Mouse (Mus musculus): Measurements from ENCODE around the gene Dnajb13.

The Dnajb13 gene

DNA sequence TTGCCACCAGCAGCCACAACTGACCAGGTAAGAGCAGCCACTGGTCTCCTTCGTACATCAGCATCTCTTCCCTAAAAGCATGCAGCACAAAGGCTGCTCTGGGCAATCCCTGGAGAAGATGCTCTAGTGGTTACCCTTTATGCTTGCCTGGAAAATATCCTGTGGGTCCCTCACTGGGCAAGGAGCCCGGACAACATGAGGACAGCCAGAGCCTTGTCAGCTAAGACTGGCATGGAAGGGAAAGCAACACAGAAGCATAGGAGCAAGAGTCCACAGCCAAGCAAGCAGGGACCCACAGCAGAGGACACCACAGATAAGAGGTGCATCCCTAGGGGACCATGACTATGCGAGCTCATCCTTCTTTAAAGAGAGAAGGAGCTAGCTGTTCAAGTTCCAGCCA, 54.9 kb downstream of the Dnajb13 start:
- no peak for DNase-seq (ENCODE audit: low spot score in 2 of 2)

DNA sequence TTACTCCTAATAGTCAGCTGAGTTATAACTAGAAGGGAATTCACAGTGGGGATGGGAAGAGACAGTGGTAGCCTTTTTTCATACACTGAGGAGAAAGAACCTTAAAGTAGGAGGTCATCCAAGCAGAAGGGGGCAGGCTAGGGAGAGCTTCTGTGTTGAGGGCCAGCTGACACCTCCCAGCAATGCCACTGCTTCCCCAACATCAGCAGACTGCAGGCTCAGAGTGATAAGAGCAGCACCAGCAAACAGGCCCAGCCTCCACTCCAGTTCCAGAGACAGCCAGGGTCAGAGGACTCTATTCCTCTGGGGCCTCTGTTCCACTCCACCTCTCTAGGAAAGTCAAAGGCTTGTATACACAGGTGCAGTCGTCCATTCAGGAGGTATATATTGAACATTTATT, 56.6 kb downstream of the Dnajb13 start:
- no peak for DNase-seq (ENCODE audit: low spot score in 2 of 2)
